Mouse (Mus musculus) neural tube, embryonic 11.5 days (tissue): ENCODE results near the gene Myof. TPM values are rescaled to one million over a fixed set of nuclear protein-coding genes. Genes with fewer than 3 reads are reported as not detected.

Experiments used
- ATAC-seq: fragments of 200-750 bp; cut with Nextera tagmentation; 2 replicates; pipeline ENCODE4 v1.8.0; 2017; ENCODE audit warnings: moderate number of reproducible peaks, mild to moderate bottlenecking, moderate TSS enrichment, moderate library complexity; ENCODE audit not compliant: insufficient read depth, low FRiP score, low TSS enrichment
- DNase-seq: peaks from one replicate; pipeline ENCODE4 v3.0.0-alpha.2; 2015; ENCODE audit warnings: low spot score
- H3K27ac ChIP-seq: fragments of 300-500 bp; sonication (generic); 2 replicates; pipeline ENCODE4 v1.5.1; 2014; ENCODE audit warnings: low read depth, mild to moderate bottlenecking, low read length
- H3K27me3 ChIP-seq: fragments of 300-500 bp; sonication (generic); 2 replicates; pipeline ENCODE4 v1.6.1; 2014; ENCODE audit warnings: mild to moderate bottlenecking, low read length, mixed read lengths; ENCODE audit not compliant: control insufficient read depth, insufficient read depth
- H3K36me3 ChIP-seq: fragments of 300-500 bp; sonication (generic); 2 replicates; pipeline ENCODE4 v1.6.1; 2014; ENCODE audit warnings: mild to moderate bottlenecking, low read length, moderate library complexity, mixed read lengths; ENCODE audit not compliant: control insufficient read depth, insufficient read depth
- H3K4me1 ChIP-seq: fragments of 300-500 bp; sonication (generic); 2 replicates; pipeline ENCODE4 v1.6.1; 2014; ENCODE audit warnings: low read length, mixed read lengths; ENCODE audit not compliant: control insufficient read depth, insufficient read depth
- H3K4me2 ChIP-seq: fragments of 300-500 bp; sonication (generic); 2 replicates; pipeline ENCODE4 v1.6.1; 2014; ENCODE audit warnings: low read depth, mild to moderate bottlenecking, moderate library complexity
- H3K4me3 ChIP-seq: fragments of 300-500 bp; sonication (generic); 2 replicates; pipeline ENCODE4 v1.5.1; 2014; ENCODE audit warnings: low read depth, low read length
- H3K9ac ChIP-seq: fragments of 300-500 bp; sonication (generic); 2 replicates; pipeline ENCODE4 v1.6.1; 2014; ENCODE audit warnings: mild to moderate bottlenecking, low read length
- H3K9me3 ChIP-seq: fragments of 300-500 bp; sonication (generic); 2 replicates; pipeline ENCODE4 v1.6.1; 2016; ENCODE audit warnings: low read length; ENCODE audit not compliant: control insufficient read depth
- WGBS: fragments of 180-500 bp; shearing (Covaris S2); extraction: QIAGEN DNeasy Blood & Tissue Kit; methylation state at CpG from one replicate; pipeline ENCODE4 v1.1.7; 2014; 5-methylcytosine and 5-hydroxymethylcytosine counted together
- polyA plus RNA-seq: library from polyadenylated mRNA; unstranded; fragments of >200 nt; fragmentation: Nextera tagmentation; extraction: Ambion mirVana; gene quantifications from 2 replicates; pipeline ENCODE4 v1.2.1, GENCODE M21; 2014

Myof gene
- polyA plus RNA-seq, 1 experiment from 2014 or later, result 2.1 TPM

DNA sequence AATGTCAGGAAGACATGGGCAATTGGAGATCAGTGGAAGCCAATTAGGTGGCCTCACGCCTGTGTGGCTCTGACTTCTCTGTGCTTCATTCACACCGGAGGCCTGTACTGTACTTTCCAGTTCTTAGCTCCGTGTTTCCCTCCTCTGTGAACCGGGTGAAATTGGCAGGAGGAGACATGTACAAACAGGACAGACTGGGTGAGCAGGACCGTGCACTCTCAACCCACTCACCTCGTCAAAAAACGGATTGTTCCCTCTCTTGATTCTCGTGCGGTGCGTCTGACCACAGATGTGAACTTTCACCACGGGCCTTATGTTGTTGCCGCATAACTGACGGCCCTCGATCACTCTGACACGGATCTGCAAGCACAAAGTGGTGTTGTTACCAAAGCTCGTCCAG is 57.6 kb downstream of the Myof start:
- ATAC-seq, result no peak
- DNase-seq, result no peak
- Histone ChIP-seq H3K4me3 (no peak overlapping the region), H3K27me3 (no peaks in the 10 kb centered on the region), H3K9ac (no peak overlapping the region), H3K4me1 (no peaks in the 10 kb centered on the region), H3K9me3 (no peaks in the 10 kb centered on the region), H3K36me3 (no peaks in the 10 kb centered on the region), H3K27ac (no peak overlapping the region), H3K4me2 (no peak overlapping the region)
- 91% methylated on average over 16 of the region's 16 CpGs for WGBS

DNA sequence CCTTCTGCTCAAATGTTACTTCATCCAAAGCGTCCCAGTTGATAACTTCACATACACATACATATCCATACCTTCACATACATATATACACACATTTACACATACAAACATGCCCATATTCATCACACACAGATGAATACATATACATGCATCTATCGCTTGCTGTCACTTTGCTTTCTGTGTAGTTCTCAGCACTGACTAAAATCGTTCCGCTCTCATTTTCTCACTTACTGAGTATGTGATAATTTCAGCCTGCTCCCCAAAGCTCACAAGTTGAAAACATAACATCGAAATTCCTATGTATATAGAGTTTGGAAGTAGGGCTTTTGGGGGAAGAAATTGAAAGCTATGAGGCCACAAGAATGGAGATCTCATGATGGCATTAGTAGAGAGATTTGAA is 67.4 kb downstream of the Myof start:
- ATAC-seq (no peak), DNase-seq (no peak)
- no peaks in the 10 kb centered on the region for H3K4me1 ChIP-seq
- H3K4me3 ChIP-seq, result no peak overlapping the region
- H3K9ac ChIP-seq, result no peak overlapping the region
- 88% methylated on average over 5 of the region's 5 CpGs for WGBS
- H3K27me3 ChIP-seq, result no peaks in the 10 kb centered on the region
- no peak overlapping the region for H3K4me2 ChIP-seq
- H3K9me3 ChIP-seq, result no peaks in the 10 kb centered on the region
- no peak overlapping the region for H3K27ac ChIP-seq
- H3K36me3 ChIP-seq, result no peaks in the 10 kb centered on the region

DNA sequence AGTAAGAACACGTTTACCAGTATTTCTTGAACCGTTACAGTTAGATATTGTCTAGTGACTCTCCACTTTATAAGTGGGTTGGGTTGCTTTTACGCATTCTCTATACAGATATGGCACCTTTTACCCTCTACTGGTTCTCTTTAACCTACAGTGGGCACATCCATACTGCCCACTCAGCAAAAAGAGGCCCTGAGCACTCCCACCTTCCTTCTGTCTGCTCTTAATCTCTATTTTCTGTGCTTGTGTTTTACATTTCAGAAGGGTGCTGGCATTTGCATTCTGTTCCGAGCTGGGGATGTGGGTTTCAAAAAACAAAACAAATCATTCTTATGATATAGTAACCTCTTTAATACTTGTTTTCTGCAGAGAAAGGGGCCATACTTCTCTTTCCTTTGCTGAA is 72.8 kb downstream of the Myof start:
- no peaks in the 10 kb centered on the region for H3K4me1 ChIP-seq
- H3K9ac ChIP-seq, result no peak overlapping the region
- H3K36me3 ChIP-seq, result no peaks in the 10 kb centered on the region
- H3K4me3 ChIP-seq, result no peak overlapping the region
- no peak for ATAC-seq
- no peak overlapping the region for H3K27ac ChIP-seq
- H3K9me3 ChIP-seq, result no peaks in the 10 kb centered on the region
- WGBS, result 92% methylated on average over 4 of the region's 4 CpGs
- DNase-seq, result no peak
- H3K4me2 ChIP-seq, result no peak overlapping the region
- H3K27me3 ChIP-seq, result no peaks in the 10 kb centered on the region

DNA sequence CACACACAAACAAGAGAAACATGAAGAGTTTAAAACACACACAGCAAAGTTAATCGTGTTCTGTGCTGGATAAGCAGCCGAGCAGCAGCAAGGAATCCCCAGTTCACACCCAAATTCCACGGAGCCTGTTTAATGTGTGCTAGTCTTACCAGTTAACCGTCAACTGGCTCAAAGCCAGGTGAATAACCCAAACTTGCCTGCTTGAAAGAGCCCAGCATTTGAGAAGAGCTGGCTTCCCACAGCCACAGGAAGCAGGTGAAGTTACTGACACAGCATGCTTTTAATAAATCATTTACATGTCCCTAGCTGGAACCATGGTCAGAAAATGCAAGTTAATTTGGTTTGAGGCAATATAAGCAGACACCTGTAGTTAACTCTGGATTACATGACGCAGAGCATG is 73.4 kb downstream of the Myof start:
- DNase-seq (no peak), ATAC-seq (no peak)
- no peak overlapping the region for H3K9ac ChIP-seq
- no peaks in the 10 kb centered on the region for H3K9me3 ChIP-seq
- no peaks in the 10 kb centered on the region for H3K4me1 ChIP-seq
- H3K4me2 ChIP-seq, result no peak overlapping the region
- H3K27ac ChIP-seq, result no peak overlapping the region
- 82% methylated on average over 5 of the region's 5 CpGs for WGBS
- H3K36me3 ChIP-seq, result no peaks in the 10 kb centered on the region
- no peaks in the 10 kb centered on the region for H3K27me3 ChIP-seq
- no peak overlapping the region for H3K4me3 ChIP-seq

DNA sequence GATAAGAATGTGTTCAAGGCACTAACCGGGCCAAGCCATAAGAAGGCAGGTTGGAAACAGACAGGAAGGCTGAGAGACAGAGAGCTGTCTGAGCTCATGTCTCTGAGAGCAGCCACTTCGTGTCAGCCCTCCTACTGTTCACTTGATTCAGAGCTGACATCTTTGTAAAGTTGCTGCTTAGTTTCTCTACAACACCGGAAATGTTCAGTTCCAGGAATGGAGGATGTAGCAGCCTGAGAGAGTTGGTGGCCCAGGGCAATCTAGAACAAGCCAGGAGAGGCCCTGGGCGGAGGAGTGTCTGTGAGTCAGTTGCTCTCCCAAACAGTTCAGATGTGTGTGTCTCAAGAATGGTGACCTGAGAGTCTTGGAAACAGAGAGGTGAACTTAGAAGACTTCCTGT is 77.5 kb downstream of the Myof start:
- 79% methylated on average over 4 of the region's 4 CpGs for WGBS
- Histone ChIP-seq H3K36me3 (no peaks in the 10 kb centered on the region), H3K4me1 (no peaks in the 10 kb centered on the region), H3K4me2 (no peak overlapping the region), H3K9ac (no peak overlapping the region), H3K27me3 (no peaks in the 10 kb centered on the region), H3K4me3 (no peak overlapping the region), H3K9me3 (no peaks in the 10 kb centered on the region), H3K27ac (no peak overlapping the region)
- ATAC-seq, result no peak
- no peak for DNase-seq

DNA sequence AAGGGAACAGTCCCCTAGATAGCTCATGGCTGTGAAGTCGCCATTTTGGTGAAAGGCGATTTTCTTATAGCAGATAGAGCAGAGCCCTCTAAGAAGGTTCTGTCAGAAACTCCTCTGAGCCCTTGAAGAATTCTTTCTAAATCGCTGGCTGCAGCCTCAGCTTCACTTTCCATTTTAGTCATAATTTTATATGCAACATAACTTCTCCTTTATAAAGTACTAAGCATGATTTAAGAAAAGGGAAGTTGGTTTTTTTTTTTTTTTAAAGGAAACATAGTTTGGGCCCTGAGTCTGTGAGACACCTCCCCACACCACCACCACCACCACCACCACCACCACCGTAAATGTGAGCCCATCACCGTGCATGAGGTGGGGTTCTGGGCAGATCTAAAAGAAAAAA is 80.0 kb downstream of the Myof start:
- ATAC-seq (no peak), DNase-seq (no peak)
- 94% methylated on average over 5 of the region's 5 CpGs for WGBS
- Histone ChIP-seq H3K4me3 (no peak overlapping the region), H3K36me3 (no peaks in the 10 kb centered on the region), H3K4me2 (no peak overlapping the region), H3K27me3 (no peaks in the 10 kb centered on the region), H3K4me1 (no peaks in the 10 kb centered on the region), H3K9ac (no peak overlapping the region), H3K9me3 (no peaks in the 10 kb centered on the region), H3K27ac (no peak overlapping the region)

DNA sequence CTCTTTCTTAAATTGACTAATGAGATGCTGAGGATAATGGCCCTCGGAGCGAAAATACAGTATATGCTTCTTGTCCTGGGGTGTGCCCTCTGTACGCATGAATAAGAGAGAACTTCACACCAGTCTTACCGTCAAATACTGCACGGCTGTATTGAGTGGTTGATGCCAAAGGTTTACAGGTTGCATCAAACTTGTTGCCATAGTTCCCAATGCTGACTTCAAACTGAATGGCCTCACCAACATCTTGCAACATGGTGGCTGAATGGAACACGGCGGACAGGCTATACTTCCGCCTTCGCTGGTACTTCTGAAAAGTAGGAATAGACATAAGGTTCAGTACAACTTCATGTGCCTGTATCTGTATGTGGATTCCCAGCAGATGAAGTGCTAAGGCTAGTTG is 82.6 kb downstream of the Myof start:
- Histone ChIP-seq H3K27me3 (no peaks in the 10 kb centered on the region), H3K9me3 (no peaks in the 10 kb centered on the region), H3K36me3 (no peaks in the 10 kb centered on the region), H3K27ac (no peak overlapping the region), H3K4me2 (no peak overlapping the region), H3K4me3 (no peak overlapping the region), H3K4me1 (no peaks in the 10 kb centered on the region), H3K9ac (no peak overlapping the region)
- DNase-seq (no peak), ATAC-seq (no peak)
- 95% methylated on average over 9 of the region's 9 CpGs for WGBS

DNA sequence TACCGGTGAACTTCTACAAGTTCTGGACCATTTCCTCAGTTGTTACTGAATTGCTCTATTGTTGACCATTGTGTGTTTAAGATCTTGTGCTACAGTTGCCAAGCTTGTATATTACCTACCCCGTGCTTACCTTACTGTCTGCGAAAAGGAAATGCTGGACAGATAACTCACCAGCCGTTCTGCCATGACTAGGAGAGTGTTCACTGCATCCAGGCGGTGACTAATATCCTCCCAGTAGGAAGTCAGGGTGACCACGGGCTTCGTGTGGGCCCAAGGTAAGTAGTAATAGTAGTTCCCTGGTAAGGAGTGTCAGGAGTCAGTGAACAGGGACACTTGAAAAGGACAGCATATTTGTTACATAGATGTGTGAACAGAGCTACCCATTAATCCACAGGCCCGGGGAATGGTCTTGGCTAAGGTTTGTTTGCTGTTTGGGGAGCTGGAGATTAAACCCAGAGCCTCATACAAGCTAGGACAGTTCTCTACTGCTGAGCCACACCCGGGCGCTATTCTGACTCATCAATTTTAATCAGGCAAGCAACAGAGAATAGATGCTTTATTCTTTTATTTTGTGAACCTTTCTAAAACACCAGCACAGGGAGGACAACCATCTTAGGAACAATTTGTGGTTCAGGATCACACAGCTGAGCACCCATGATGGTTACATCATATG is 83.7 kb downstream of the Myof start:
- H3K36me3 ChIP-seq, result no peaks in the 10 kb centered on the region
- ATAC-seq, result no peak
- no peak overlapping the region for H3K27ac ChIP-seq
- WGBS, result 86% methylated on average over 10 of the region's 10 CpGs
- H3K4me1 ChIP-seq, result no peaks in the 10 kb centered on the region
- DNase-seq, result no peak
- H3K27me3 ChIP-seq, result no peaks in the 10 kb centered on the region
- H3K9ac ChIP-seq, result no peak overlapping the region
- no peak overlapping the region for H3K4me3 ChIP-seq
- H3K4me2 ChIP-seq, result no peak overlapping the region
- H3K9me3 ChIP-seq, result no peaks in the 10 kb centered on the region

DNA sequence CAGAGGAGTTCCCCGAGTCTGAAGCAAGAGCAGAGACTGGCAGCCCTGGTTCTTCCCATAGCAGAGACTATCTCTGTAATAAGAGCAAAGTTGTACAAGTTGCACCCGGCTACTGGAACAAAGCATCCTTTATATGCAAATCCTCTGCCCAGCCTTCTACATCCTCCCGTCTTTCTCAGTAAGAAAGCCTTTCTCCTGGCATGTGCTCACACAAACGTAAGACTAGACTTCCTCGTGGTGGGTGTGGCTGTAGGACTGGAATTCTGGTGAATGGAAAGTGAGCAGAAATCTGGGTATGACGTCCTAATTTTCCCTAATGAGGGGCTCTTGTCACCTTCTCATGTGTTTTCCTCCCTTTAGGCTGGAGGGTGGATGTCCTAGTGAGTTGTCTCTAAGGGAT is 84.3 kb downstream of the Myof start:
- Histone ChIP-seq H3K9ac (no peak overlapping the region), H3K36me3 (no peaks in the 10 kb centered on the region), H3K4me1 (no peaks in the 10 kb centered on the region), H3K4me3 (no peak overlapping the region), H3K9me3 (no peaks in the 10 kb centered on the region), H3K27me3 (no peaks in the 10 kb centered on the region), H3K27ac (no peak overlapping the region), H3K4me2 (no peak overlapping the region)
- DNase-seq (no peak), ATAC-seq (no peak)
- 64% methylated on average over 6 of the region's 6 CpGs for WGBS
